Mouse (Mus musculus) midbrain, embryonic 10.5 days (tissue): Measurements from ENCODE around the gene Rassf6. TPM values are rescaled to one million over a fixed set of nuclear protein-coding genes. Genes with fewer than 3 reads are reported as not detected.

Source experiments
- DNase-seq: peaks from one replicate; pipeline ENCODE4 v3.0.0-alpha.2; 2017; ENCODE audit warnings: low spot score
- H3K27ac ChIP-seq: fragments of 300-500 bp; sonication (generic); replicated peaks from 2 replicates; pipeline ENCODE4 v1.5.1; 2016; ENCODE audit warnings: mild to moderate bottlenecking
- H3K27me3 ChIP-seq: fragments of 300-500 bp; sonication (generic); 2 replicates; pipeline ENCODE4 v1.6.1; 2016; ENCODE audit warnings: low read depth, mild to moderate bottlenecking; ENCODE audit not compliant: poor library complexity, severe bottlenecking
- H3K36me3 ChIP-seq: fragments of 300-500 bp; sonication (generic); 2 replicates; pipeline ENCODE4 v1.6.1; 2016; ENCODE audit warnings: mild to moderate bottlenecking, moderate library complexity
- H3K4me1 ChIP-seq: fragments of 300-500 bp; sonication (generic); 2 replicates; pipeline ENCODE4 v1.6.1; 2016
- H3K4me3 ChIP-seq: fragments of 300-500 bp; sonication (generic); 2 replicates; pipeline ENCODE4 v1.5.1; 2016; ENCODE audit warnings: mild to moderate bottlenecking, moderate library complexity
- H3K9me3 ChIP-seq: fragments of 300-500 bp; sonication (generic); replicated peaks from 2 replicates; pipeline ENCODE4 v1.6.1; 2016; ENCODE audit warnings: mild to moderate bottlenecking
- WGBS: fragments of 180-500 bp; shearing (Covaris S2); methylation state at CpG from one replicate; pipeline ENCODE4 v1.1.7; 2016; 5-methylcytosine and 5-hydroxymethylcytosine counted together
- polyA plus RNA-seq: library from polyadenylated mRNA; unstranded; fragments of >200 nt; fragmentation: Nextera tagmentation; extraction: Ambion mirVana; gene quantifications from 2 replicates; pipeline ENCODE4 v1.2.1, GENCODE M21; 2016

Rassf6 gene
- polyA plus RNA-seq, 1 experiment from 2014 or later: not detected

DNA sequence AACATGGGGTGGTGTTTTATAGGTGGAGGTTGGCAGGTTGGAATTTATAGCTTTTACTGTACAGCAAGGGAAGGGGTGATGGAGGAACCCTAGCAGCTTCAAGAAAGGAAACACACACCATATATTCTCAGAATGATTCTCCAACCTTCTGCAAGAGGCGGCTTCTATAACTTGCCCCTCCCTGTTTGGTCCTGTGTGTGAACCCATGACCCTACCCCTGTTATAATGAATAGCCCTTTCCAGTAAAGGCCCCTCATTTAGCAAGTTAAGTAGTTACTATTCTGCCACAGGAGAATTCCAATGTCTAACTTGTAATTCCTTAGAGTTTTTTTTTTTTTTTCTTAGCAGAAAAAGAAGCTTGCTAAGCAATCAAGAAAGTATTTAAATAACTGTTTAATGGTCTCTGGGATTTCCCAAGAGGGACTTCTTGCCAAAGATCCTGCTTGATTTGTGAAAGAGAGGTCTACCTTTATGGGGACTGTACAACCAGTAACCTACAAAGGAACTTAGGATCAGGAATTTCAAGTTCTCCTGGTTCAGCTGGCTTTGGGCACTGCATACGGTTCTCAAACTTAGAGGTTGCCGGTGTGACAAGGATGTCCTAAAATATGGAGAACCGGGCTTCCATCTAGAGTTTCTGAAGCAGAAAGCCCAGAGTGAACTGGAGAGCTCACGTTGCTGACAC lies 10.2 kb upstream of the Rassf6 start:
- no peaks in the 10 kb centered on the region for H3K9me3 ChIP-seq
- H3K4me1 ChIP-seq: peaks cover 11% of the 10 kb centered on the region
- no peaks in the 10 kb centered on the region for H3K27me3 ChIP-seq
- H3K27ac ChIP-seq: no peak overlapping the region
- WGBS: 84% methylated on average over 5 of the region's 5 CpGs
- no peak overlapping the region for H3K4me3 ChIP-seq
- no peaks in the 10 kb centered on the region for H3K36me3 ChIP-seq
- no peak for DNase-seq

DNA sequence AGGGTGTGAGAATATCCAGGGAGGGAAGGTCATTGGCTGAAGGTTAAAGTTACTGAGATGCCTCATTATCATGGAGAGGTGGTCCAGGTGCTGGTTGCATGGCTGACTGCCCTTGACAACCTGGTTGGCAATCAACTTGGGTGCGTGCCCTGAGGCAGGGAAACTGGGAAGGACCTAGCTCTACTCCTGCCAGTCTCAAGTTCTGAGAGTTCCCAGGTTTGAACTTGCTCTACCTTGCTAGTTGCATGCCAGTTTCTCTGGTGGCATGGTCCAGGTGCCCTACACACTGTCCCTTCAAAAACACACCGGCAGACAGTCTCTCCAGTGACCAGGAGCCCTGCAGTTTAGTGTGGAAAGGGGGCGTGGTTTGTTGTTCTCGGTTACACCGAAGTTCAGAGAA lies 7.0 kb upstream of the Rassf6 start:
- Histone ChIP-seq H3K27me3 (no peaks in the 10 kb centered on the region), H3K36me3 (no peaks in the 10 kb centered on the region), H3K4me1 (peaks cover 11% of the 10 kb centered on the region), H3K9me3 (no peaks in the 10 kb centered on the region), H3K27ac (no peak overlapping the region), H3K4me3 (no peak overlapping the region)
- 87% methylated on average over 5 of the region's 5 CpGs for WGBS
- DNase-seq: no peak

DNA sequence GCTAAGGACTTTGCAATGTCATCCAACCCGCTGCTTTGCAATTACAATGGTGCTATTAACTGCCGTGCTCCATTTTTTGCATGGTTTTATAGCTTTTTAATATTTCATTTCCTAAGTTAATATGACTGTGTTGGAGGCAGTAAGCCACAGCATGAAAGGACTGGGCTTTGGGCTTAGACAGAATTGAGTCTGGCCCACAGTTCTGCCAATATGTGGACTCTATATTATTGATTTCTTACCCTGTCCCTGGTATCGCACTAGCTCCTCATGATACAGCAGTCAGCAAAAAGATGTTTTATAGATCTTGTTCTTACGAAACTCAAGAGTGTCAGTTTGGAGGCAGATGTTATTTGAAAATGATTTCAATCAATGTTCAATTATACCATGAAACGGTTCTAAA lies 5.9 kb upstream of the Rassf6 start:
- Histone ChIP-seq H3K9me3 (no peaks in the 10 kb centered on the region), H3K36me3 (no peaks in the 10 kb centered on the region), H3K4me3 (no peak overlapping the region), H3K4me1 (peaks cover 10% of the 10 kb centered on the region), H3K27ac (no peak overlapping the region), H3K27me3 (no peaks in the 10 kb centered on the region)
- no peak for DNase-seq
- WGBS: 93% methylated on average over 5 of the region's 5 CpGs

DNA sequence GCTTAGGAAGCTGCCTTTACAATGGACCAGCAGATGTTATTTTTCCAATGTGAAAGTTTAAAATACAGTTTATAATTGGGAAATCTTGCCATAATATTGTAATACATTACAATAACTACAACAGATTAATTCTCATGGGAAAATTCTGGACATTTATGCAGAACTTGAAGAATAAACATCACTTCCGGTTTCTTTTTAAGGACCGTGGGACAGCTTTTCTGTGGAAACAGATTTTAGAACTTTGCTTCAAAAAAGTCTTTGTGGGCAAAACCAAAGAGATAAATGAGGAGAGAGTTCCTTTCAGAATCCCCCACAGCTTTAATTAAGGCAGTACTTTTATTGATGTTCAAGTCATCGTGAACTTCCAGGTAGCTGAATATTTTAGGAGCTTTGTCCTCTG lies 5.1 kb upstream of the Rassf6 start:
- no peaks in the 10 kb centered on the region for H3K36me3 ChIP-seq
- no peak for DNase-seq
- H3K9me3 ChIP-seq: no peaks in the 10 kb centered on the region
- WGBS: 84% methylated on average over 3 of the region's 3 CpGs
- no peaks in the 10 kb centered on the region for H3K27me3 ChIP-seq
- H3K4me3 ChIP-seq: no peak overlapping the region
- H3K27ac ChIP-seq: no peak overlapping the region
- peaks cover 8% of the 10 kb centered on the region for H3K4me1 ChIP-seq

DNA sequence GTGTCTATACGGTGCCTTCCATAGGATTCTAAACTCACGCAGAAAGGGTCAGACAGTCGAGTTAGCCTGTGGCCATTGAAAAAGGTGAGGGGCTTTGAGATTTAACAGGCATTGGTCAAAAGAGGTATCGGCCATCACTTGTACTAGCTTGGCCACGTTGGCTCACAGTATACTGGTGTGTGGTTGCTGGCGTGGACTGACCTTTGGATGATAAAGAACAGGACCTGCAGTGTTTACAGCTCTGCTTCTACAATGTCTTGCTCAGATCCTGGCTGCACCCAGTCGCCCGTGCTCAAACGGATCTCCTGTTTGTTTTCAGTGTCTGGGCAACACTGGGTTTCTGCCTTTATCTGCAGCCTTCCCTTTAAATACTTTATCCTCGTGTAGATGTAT lies 757 bp upstream of the Rassf6 start:
- Histone ChIP-seq H3K4me3 (no peak overlapping the region), H3K9me3 (no peaks in the 10 kb centered on the region), H3K4me1 (peaks cover 8% of the 10 kb centered on the region), H3K27ac (no peak overlapping the region), H3K36me3 (no peaks in the 10 kb centered on the region), H3K27me3 (peaks cover 5% of the 10 kb centered on the region; the same call in 1 of the 2 replicates)
- no peak for DNase-seq
- WGBS: 86% methylated on average over 10 of the region's 10 CpGs

DNA sequence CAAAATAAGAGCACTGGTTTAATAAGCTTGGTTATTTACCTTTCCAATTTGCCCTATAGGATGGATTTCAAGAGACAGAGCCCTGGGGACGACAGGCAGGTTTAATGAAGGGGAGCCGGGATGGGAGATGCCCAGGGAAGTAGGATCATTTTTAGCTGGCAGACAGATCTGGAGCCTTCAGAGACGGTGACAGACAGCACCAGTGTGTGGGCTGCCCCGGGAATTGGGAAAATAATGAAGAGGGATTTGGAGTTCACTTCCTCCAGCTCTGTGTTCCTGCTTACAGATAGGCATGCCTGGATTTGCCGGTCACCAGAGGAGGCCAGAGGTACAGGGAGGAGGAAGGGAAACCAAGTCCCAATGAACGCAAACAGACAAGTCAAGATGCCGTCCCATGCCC lies 5.6 kb downstream of the Rassf6 start:
- WGBS: 86% methylated on average over 7 of the region's 7 CpGs
- H3K9me3 ChIP-seq: no peaks in the 10 kb centered on the region
- H3K4me1 ChIP-seq: no peaks in the 10 kb centered on the region; the same call in 1 of the 2 replicates
- no peak overlapping the region for H3K27ac ChIP-seq
- no peak overlapping the region for H3K4me3 ChIP-seq
- H3K36me3 ChIP-seq: no peaks in the 10 kb centered on the region
- 0 out of 2 replicates have a peak, but pooled peaks cover 5% of the 10 kb centered on the region for H3K27me3 ChIP-seq
- DNase-seq: no peak

DNA sequence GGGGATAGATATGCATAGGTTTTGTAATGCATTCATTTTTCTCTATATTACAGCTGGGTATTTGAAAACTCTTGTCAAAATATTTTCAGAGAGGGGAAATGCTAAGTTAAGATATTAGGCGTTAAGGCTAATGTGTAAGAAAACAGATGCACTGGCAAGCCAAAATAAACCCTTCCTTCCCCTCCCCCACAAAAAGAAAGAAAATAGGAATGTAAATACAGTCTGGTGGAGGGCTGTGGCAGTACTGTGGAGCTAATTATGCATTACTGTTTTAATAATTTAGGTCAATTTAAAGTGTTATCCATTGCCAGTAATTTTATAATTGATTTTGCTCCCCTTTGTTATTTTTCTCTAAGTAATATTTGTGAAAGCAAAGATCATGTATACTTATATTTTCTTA lies 11.9 kb downstream of the Rassf6 start:
- DNase-seq: no peak
- H3K4me1 ChIP-seq: no peaks in the 10 kb centered on the region
- no peak overlapping the region for H3K4me3 ChIP-seq
- no peaks in the 10 kb centered on the region for H3K9me3 ChIP-seq
- no peaks in the 10 kb centered on the region for H3K36me3 ChIP-seq
- H3K27me3 ChIP-seq: no peaks in the 10 kb centered on the region
- no peak overlapping the region for H3K27ac ChIP-seq
- 90% methylated on average over 1 of the region's 1 CpGs for WGBS

DNA sequence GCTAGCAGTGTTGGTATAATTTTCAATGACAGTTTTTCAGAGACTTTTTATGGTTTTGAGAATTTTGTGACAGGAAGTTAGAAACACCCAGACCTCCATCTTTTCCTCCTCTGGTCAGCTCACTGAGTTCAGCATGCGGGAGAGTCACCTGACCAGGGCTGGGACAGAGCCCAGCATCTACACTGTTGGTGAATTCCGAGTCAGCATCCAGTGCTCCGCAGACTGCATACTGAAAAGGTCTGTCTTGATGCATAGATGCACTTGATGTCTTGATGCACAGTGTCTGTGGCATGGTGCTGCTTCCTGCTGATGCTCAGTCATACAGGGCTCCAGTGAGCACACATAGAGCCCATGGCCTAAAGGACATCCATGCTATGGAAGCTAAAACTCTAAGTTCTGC lies 12.4 kb downstream of the Rassf6 start:
- Histone ChIP-seq H3K9me3 (no peaks in the 10 kb centered on the region), H3K27me3 (no peaks in the 10 kb centered on the region), H3K4me1 (no peaks in the 10 kb centered on the region), H3K27ac (no peak overlapping the region), H3K4me3 (no peak overlapping the region), H3K36me3 (no peaks in the 10 kb centered on the region)
- DNase-seq: no peak
- 85% methylated on average over 3 of the region's 3 CpGs for WGBS

DNA sequence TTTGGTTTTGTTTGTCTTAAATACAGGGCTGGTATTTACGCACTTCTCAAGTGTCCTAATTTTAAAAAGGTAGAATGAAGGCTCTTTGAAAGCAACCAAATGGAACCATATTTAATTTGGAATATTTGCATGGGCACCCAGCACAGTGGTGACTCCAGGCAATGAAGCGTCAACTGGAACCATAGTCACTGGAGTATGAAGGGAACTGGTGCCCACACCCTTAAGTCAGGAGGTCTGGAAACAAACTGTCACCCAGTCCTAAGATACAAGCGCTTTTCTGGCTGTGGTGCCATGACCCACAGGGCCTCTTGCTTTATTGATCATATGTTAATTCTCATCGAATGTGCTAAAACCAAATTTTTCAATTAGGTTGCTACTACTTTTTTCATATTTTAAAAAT lies 13.0 kb downstream of the Rassf6 start:
- Histone ChIP-seq H3K27me3 (no peaks in the 10 kb centered on the region), H3K9me3 (no peaks in the 10 kb centered on the region), H3K27ac (no peak overlapping the region), H3K36me3 (no peaks in the 10 kb centered on the region), H3K4me1 (no peaks in the 10 kb centered on the region), H3K4me3 (no peak overlapping the region)
- DNase-seq: no peak
- WGBS: 93% methylated on average over 4 of the region's 4 CpGs

DNA sequence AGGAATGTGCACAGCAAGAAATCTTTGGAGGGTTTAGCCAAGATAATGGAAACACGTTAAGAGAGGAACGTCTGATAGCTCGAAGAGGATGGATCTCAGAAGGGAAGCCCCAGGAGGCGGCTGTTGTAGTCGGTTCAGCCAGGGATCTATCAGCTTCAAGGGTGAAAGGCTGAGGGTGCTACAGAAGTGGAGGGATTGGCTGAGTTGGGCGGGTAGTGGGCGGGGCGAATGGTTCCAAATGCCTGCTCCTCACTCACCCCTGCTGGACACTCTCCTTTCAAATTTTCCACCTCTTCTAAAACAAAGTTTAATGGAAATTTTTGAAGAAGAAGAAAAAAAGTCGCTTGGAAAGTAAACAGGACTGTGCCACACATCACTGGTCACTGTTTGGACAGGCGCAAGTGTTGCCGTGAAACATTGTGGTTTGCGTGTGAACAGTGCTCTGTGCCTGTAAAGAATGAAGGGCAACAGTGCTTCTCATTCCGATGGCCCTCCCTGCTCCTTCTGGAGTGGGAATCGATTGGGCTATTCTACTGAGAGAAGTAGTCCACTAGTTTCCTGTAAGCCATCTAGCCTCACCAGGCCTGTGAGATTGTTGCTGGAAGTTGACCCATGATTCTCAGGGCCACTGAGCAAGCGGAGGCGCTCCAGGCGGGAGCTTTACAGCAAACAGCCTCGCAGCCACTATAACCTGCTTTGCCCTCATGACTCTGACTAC lies 15.6 kb downstream of the Rassf6 start:
- Histone ChIP-seq H3K27ac (no peak overlapping the region), H3K36me3 (no peaks in the 10 kb centered on the region), H3K9me3 (no peaks in the 10 kb centered on the region), H3K4me3 (no peak overlapping the region), H3K4me1 (no peaks in the 10 kb centered on the region), H3K27me3 (no peaks in the 10 kb centered on the region)
- WGBS: 78% methylated on average over 18 of the region's 18 CpGs
- no peak for DNase-seq

DNA sequence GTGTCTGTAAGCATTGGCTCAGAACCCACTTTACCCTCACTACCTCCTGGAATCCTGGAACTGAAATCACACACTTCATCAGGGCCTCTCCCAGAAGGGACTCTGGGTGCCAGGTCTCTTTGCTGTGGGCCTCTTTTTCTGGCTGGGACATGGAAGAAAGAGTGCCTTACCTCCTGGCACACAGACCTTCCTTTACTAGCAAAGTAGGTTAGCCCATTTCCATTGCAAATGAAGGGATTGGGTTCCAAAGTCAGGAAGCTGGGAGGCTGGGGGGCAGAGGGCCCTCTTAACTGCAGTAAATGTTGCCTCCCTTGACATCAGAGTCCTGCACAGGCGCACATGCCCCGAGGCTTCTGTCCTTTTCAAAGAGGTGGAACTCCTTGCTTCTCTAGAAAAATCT lies 17.2 kb downstream of the Rassf6 start:
- WGBS: 76% methylated on average over 2 of the region's 2 CpGs

DNA sequence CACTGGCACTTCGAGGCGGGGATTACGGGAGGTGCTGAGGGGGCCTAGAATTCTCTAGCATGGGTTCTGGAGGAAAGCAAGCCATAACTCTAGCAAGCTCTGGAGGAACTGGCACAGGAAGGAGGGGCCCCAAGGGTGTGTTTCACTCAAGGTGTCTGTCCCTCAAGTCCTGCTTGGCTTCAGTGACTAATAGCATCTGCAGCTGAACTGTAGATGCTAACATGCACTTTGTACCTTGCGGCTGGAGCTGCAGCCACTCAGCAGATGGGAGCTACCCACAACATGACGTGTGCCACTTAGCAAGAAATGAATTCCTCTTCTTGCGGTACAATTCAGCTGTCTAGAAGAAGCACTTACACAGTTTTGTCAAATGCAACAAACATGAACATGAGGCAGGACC lies 18.7 kb downstream of the Rassf6 start:
- no peak overlapping the region for H3K27ac ChIP-seq
- H3K36me3 ChIP-seq: no peaks in the 10 kb centered on the region
- no peaks in the 10 kb centered on the region for H3K9me3 ChIP-seq
- H3K4me3 ChIP-seq: no peak overlapping the region
- no peaks in the 10 kb centered on the region for H3K27me3 ChIP-seq
- WGBS: 92% methylated on average over 6 of the region's 6 CpGs
- no peaks in the 10 kb centered on the region for H3K4me1 ChIP-seq
- DNase-seq: no peak

More for the DNA sequence above, 17.2 kb downstream of the Rassf6 start:
- H3K36me3 ChIP-seq: no peaks in the 10 kb centered on the region
- H3K27me3 ChIP-seq: no peaks in the 10 kb centered on the region
- no peak overlapping the region for H3K27ac ChIP-seq
- H3K4me3 ChIP-seq: no peak overlapping the region
- DNase-seq: no peak
- no peaks in the 10 kb centered on the region for H3K9me3 ChIP-seq
- H3K4me1 ChIP-seq: no peaks in the 10 kb centered on the region

DNA sequence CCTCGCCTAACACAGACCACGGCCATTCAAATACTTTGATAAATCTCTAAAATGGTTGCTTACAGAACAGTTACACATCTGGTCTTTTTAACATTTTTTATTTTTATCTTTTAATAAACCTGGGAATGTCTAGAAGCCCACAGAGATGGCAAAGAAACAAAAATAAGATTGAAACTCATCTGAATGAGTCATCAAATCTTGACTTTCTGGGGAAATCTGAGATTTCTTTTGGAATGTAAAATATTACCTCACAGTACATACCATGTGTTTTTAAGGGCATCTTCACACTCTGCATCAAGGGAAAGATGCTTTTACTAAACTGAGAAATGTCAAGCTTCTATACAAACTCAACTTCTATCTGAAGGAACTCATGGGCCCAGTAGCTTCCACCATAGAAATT lies 19.1 kb downstream of the Rassf6 start:
- Histone ChIP-seq H3K27me3 (no peaks in the 10 kb centered on the region), H3K4me3 (no peak overlapping the region), H3K36me3 (no peaks in the 10 kb centered on the region), H3K27ac (no peak overlapping the region), H3K9me3 (no peaks in the 10 kb centered on the region), H3K4me1 (no peaks in the 10 kb centered on the region)
- 93% methylated on average over 2 of the region's 2 CpGs for WGBS
- DNase-seq: no peak
